Mouse (Mus musculus): ENCODE data around the gene Trim2. TPM values are rescaled to one million over a fixed set of nuclear protein-coding genes. Genes with fewer than 3 reads are reported as not detected.
A peak's percentile ranks its signal among the peaks of the same experiment; 100 is the strongest.

Trim2 gene
- polyA plus RNA-seq, 1 experiment from 2014 or later, result 117 TPM

- peaks cover 58% of the 10 kb centered on the region for H3K36me3 ChIP-seq (ENCODE audit: control insufficient read depth, insufficient read depth, low read length)
- WGBS, result 92% methylated on average over 7 of the region's 7 CpGs
These were observed 97.7 kb downstream of the Trim2 start for GRCm38 (mm10) chr3:84208917-84209513.

DNA sequence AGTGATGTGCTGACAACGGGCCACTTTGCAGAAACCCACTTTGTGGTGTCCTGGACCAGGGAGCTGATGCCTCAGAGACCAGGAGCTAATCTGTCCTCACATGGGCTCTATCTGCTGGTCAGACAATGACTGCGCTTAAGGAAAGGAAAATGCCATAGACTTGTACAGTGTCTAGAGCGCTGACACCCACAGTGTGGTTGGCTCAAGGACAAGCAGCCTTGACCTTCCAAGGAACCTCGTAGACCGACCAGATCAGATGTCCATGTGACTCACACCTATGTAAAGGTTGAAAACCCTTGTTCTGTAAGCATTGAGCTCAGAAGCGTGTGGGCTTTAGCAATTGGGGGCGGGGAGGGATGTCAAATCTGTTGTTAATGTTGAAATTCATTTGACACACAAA lies 98.2 kb downstream of the Trim2 start:
- no peaks in the 10 kb centered on the region; the same call in 1 of the 2 replicates for H3K4me1 ChIP-seq (ENCODE audit: control insufficient read depth, insufficient read depth, low read length)
- H3K36me3 ChIP-seq (ENCODE audit: control insufficient read depth, insufficient read depth, low read length), result peaks cover 59% of the 10 kb centered on the region
- H3K4me3 ChIP-seq (ENCODE audit: low read depth, low read length), result no peak overlapping the region
- no peak overlapping the region for H3K4me2 ChIP-seq (ENCODE audit: low read length)
- no peak for DNase-seq (ENCODE audit: low spot score)
- 95% methylated on average over 7 of the region's 7 CpGs for WGBS
- H3K27me3 ChIP-seq (replicated peaks; ENCODE audit: control insufficient read depth, insufficient read depth, low read length), result no peaks in the 10 kb centered on the region
- H3K9ac ChIP-seq (ENCODE audit: low read length), result no peak overlapping the region
- ATAC-seq, result no peak
- no peak overlapping the region for H3K27ac ChIP-seq (ENCODE audit: low read depth, low read length)
- H3K9me3 ChIP-seq (replicated peaks; ENCODE audit: control insufficient read depth, low read length), result no peaks in the 10 kb centered on the region

More at GRCm38 (mm10) chr3:84208917-84209513, 97.7 kb downstream of the Trim2 start:
- H3K9me3 ChIP-seq (replicated peaks; ENCODE audit: control insufficient read depth, low read length), result no peaks in the 10 kb centered on the region
- H3K27ac ChIP-seq (ENCODE audit: low read depth, low read length), result no peak overlapping the region
- H3K4me1 ChIP-seq (ENCODE audit: control insufficient read depth, insufficient read depth, low read length), result peaks cover 2% of the 10 kb centered on the region; the same call in 1 of the 2 replicates
- no peak overlapping the region for H3K9ac ChIP-seq (ENCODE audit: low read length)
- no peak overlapping the region for H3K4me3 ChIP-seq (ENCODE audit: low read depth, low read length)
- no peaks in the 10 kb centered on the region for H3K27me3 ChIP-seq (replicated peaks; ENCODE audit: control insufficient read depth, insufficient read depth, low read length)
- DNase-seq (ENCODE audit: low spot score) (no peak), ATAC-seq (no peak)
- H3K4me2 ChIP-seq (ENCODE audit: low read length), result no peak overlapping the region

DNA sequence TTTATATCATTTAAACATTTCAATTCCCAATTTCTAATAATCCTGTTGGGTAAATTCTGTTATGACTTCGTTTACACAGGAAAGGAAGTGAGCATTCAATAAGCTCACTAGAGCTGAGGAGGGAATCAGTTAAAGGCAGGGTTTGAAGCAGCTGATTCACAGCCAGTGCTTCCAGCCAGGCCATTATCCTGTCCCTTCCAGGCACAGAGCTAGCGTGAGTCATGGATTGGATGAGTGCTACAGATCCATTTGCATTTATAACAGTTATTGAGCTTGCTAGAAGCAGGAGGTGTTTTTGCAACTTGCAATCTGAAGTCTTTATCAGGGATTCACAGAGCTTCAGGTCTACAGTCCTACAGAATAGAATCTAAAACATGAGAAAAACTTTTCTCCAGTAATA lies 99.3 kb downstream of the Trim2 start:
- 48% methylated on average over 2 of the region's 2 CpGs for WGBS
- peaks cover 61% of the 10 kb centered on the region for H3K36me3 ChIP-seq (ENCODE audit: control insufficient read depth, insufficient read depth, low read length)
- no peak overlapping the region for H3K27ac ChIP-seq (ENCODE audit: low read depth, low read length)

DNA sequence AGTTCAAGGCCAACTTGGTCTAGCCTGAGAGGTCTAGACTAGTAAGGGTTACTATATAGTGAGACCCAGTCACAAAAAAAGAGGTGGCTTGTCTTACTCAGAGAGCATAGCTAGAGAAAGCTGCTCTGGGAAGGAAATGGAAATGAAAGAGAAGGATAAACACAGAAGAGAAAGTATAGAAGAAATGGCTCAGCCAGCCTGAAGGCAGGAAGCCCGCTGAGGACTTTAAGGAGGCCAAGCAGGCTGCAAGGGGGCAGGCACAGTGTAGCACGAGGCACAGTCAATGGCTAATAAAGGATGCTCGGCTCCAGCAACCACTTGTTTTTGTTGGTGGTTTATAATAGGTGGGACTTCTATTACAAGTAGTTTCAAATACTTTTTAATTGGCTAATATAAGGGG lies 100.6 kb downstream of the Trim2 start:
- H3K4me2 ChIP-seq (ENCODE audit: low read length), result no peak overlapping the region
- no peak overlapping the region for H3K9ac ChIP-seq (ENCODE audit: low read length)
- DNase-seq (ENCODE audit: low spot score), result no peak
- H3K27me3 ChIP-seq (replicated peaks; ENCODE audit: control insufficient read depth, insufficient read depth, low read length), result no peaks in the 10 kb centered on the region
- H3K4me3 ChIP-seq (ENCODE audit: low read depth, low read length), result no peak overlapping the region
- H3K27ac ChIP-seq (ENCODE audit: low read depth, low read length), result no peak overlapping the region
- no peak for ATAC-seq
- peaks cover 72% of the 10 kb centered on the region for H3K36me3 ChIP-seq (ENCODE audit: control insufficient read depth, insufficient read depth, low read length)
- WGBS, result 74% methylated on average over 3 of the region's 3 CpGs
- H3K4me1 ChIP-seq (ENCODE audit: control insufficient read depth, insufficient read depth, low read length), result peaks cover 8% of the 10 kb centered on the region
- H3K9me3 ChIP-seq (replicated peaks; ENCODE audit: control insufficient read depth, low read length), result no peaks in the 10 kb centered on the region

More for the DNA sequence above, 99.3 kb downstream of the Trim2 start:
- Histone ChIP-seq H3K4me3 (ENCODE audit: low read depth, low read length) (no peak overlapping the region), H3K9ac (ENCODE audit: low read length) (no peak overlapping the region), H3K9me3 (replicated peaks; ENCODE audit: control insufficient read depth, low read length) (no peaks in the 10 kb centered on the region), H3K4me2 (ENCODE audit: low read length) (no peak overlapping the region), H3K4me1 (ENCODE audit: control insufficient read depth, insufficient read depth, low read length) (no peaks in the 10 kb centered on the region; the same call in 1 of the 2 replicates), H3K27me3 (replicated peaks; ENCODE audit: control insufficient read depth, insufficient read depth, low read length) (no peaks in the 10 kb centered on the region)
- ATAC-seq (no peak), DNase-seq (ENCODE audit: low spot score) (no peak)

DNA sequence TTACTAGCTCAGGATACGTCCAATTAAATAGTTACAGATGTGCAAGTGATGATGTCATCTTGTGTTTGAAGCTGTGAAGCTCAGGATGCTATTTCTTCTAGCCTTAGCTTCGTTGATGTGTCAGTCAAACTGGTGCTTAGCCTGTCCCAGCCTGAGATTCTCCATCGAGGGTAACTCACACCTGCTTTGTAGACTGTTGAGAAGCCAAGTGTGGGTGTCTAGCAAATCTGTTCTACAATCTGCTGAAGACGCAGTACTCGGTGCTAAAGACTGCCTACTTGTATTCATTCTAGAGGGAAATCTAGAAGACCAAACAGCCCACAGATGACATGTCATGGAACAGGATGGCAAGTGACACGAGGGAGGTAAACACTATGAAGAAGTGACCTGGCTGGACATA lies 101.0 kb downstream of the Trim2 start:
- ATAC-seq (no peak), DNase-seq (ENCODE audit: low spot score) (no peak)
- Histone ChIP-seq H3K4me3 (ENCODE audit: low read depth, low read length) (no peak overlapping the region), H3K27ac (ENCODE audit: low read depth, low read length) (no peak overlapping the region), H3K9ac (ENCODE audit: low read length) (no peak overlapping the region), H3K4me1 (ENCODE audit: control insufficient read depth, insufficient read depth, low read length) (peaks cover 12% of the 10 kb centered on the region), H3K9me3 (replicated peaks; ENCODE audit: control insufficient read depth, low read length) (no peaks in the 10 kb centered on the region), H3K27me3 (replicated peaks; ENCODE audit: control insufficient read depth, insufficient read depth, low read length) (no peaks in the 10 kb centered on the region), H3K4me2 (ENCODE audit: low read length) (no peak overlapping the region), H3K36me3 (ENCODE audit: control insufficient read depth, insufficient read depth, low read length) (peaks cover 72% of the 10 kb centered on the region)
- 86% methylated on average over 6 of the region's 6 CpGs for whole genome bisulfite sequencing

- H3K4me3 ChIP-seq (ENCODE audit: low read depth, low read length), result no peak overlapping the region
- no peak overlapping the region for H3K9ac ChIP-seq (ENCODE audit: low read length)
- WGBS, result 81% methylated on average over 5 of the region's 5 CpGs
- peaks cover 15% of the 10 kb centered on the region for H3K4me1 ChIP-seq (ENCODE audit: control insufficient read depth, insufficient read depth, low read length)
- no peaks in the 10 kb centered on the region for H3K9me3 ChIP-seq (replicated peaks; ENCODE audit: control insufficient read depth, low read length)
- H3K4me2 ChIP-seq (ENCODE audit: low read length), result no peak overlapping the region
- ATAC-seq (no peak), DNase-seq (ENCODE audit: low spot score) (no peak)
- H3K36me3 ChIP-seq (ENCODE audit: control insufficient read depth, insufficient read depth, low read length), result peaks cover 66% of the 10 kb centered on the region
- H3K27me3 ChIP-seq (replicated peaks; ENCODE audit: control insufficient read depth, insufficient read depth, low read length), result no peaks in the 10 kb centered on the region
- H3K27ac ChIP-seq (ENCODE audit: low read depth, low read length), result no peak overlapping the region
These were observed 102.0 kb downstream of the Trim2 start for GRCm38 (mm10) chr3:84204640-84205039.

DNA sequence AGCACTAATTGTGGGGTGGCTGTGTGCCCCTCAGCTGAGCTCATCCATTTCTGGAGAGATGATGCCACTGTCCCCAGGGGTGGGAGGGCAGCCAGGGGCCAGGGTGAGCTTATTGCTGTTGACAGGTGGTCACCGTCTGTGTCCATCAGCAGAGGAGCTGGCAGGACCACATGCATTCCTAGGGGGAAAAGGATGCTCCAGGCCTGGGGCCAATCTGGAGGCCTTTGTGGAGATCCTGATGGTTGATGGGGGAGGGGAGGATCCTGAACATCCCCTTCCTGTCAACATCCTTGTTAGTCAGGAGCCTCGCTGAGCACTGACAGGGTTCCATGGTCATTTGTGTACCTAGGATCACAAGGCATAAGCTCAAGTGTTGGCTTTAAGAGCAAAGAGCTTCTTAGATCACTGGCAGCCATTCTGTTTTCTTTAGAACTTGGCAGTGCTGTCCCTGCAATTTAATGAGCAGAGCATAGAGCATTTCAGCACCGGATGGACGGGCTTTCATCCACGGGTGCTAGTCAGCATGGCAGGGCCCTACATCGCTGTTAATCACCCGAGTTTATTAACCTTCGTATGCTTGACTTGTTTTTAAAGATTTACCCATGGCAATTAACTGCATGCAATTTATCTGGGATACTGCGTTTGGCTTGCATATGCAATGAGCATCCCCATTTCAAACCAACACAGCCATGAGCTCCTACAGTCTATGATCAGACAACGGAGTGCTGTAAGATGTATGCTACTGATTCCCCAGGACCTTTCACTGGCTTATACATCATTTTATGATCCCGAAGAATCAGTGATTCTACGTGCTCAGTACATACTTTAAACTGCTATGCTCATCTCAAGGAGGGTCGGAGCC lies 105.9 kb downstream of the Trim2 start:
- Histone ChIP-seq H3K9ac (ENCODE audit: low read length) (no peak overlapping the region), H3K4me3 (ENCODE audit: low read depth, low read length) (no peak overlapping the region), H3K4me1 (ENCODE audit: control insufficient read depth, insufficient read depth, low read length) (peaks cover 15% of the 10 kb centered on the region), H3K27me3 (replicated peaks; ENCODE audit: control insufficient read depth, insufficient read depth, low read length) (no peaks in the 10 kb centered on the region), H3K27ac (ENCODE audit: low read depth, low read length) (peak overlapping the region; percentile 86), H3K9me3 (replicated peaks; ENCODE audit: control insufficient read depth, low read length) (no peaks in the 10 kb centered on the region), H3K4me2 (ENCODE audit: low read length) (no peak overlapping the region), H3K36me3 (ENCODE audit: control insufficient read depth, insufficient read depth, low read length) (peaks cover 44% of the 10 kb centered on the region)
- peak; percentile 95 for DNase-seq (ENCODE audit: low spot score)
- peak; percentile 94 for ATAC-seq
- 23% methylated on average over 13 of the region's 13 CpGs for WGBS

DNA sequence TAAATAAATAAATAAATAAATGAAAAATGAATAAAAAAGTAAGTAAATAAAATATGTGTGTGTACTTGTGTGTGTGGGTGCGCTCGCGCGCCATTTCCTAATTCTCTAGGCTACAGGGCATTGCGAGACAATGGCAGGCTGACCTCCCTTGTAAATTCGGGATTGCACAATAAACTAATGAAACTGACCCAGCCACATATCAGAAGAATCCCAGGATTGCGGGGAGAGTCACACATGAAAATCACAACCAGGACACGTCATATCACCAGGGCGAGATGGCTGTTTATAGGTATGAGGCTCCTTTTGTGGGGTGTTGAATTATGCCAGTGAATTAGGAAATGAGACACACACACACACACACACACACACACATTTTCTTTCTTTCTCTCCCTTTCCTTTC lies 107.2 kb downstream of the Trim2 start:
- WGBS, result 94% methylated on average over 9 of the region's 9 CpGs
- no peaks in the 10 kb centered on the region for H3K9me3 ChIP-seq (replicated peaks; ENCODE audit: control insufficient read depth, low read length)
- DNase-seq (ENCODE audit: low spot score) (no peak), ATAC-seq (no peak)
- H3K9ac ChIP-seq (ENCODE audit: low read length), result no peak overlapping the region
- peaks cover 34% of the 10 kb centered on the region for H3K36me3 ChIP-seq (ENCODE audit: control insufficient read depth, insufficient read depth, low read length)
- peaks cover 15% of the 10 kb centered on the region for H3K4me1 ChIP-seq (ENCODE audit: control insufficient read depth, insufficient read depth, low read length)
- no peaks in the 10 kb centered on the region for H3K27me3 ChIP-seq (replicated peaks; ENCODE audit: control insufficient read depth, insufficient read depth, low read length)
- H3K4me3 ChIP-seq (ENCODE audit: low read depth, low read length), result no peak overlapping the region
- H3K4me2 ChIP-seq (ENCODE audit: low read length), result no peak overlapping the region
- no peak overlapping the region; the same call in 1 of the 2 replicates for H3K27ac ChIP-seq (ENCODE audit: low read depth, low read length)

DNA sequence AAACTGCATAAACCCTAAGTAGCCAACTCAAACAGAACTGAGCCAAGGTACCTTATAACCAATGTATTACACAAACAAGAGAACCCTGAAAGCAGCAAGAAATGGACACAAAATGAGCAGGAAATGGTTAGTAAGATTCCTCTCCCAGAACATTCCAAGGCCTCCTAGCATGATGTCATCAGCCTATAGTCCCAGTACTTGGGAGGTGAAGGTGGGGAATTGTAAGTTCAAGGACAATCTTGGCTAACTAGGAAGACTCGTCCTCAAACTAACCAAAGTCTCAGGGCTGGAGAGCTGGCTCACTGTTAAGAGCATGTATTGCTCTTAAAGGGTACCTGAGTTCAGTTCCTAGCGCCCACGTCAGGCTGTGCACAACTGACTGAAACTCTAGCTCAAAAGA lies 108.4 kb downstream of the Trim2 start:
- WGBS, result 96% methylated on average over 3 of the region's 3 CpGs
- H3K4me2 ChIP-seq (ENCODE audit: low read length), result no peak overlapping the region
- DNase-seq (ENCODE audit: low spot score) (no peak), ATAC-seq (no peak)
- no peaks in the 10 kb centered on the region for H3K9me3 ChIP-seq (replicated peaks; ENCODE audit: control insufficient read depth, low read length)
- no peak overlapping the region for H3K4me3 ChIP-seq (ENCODE audit: low read depth, low read length)
- H3K27ac ChIP-seq (ENCODE audit: low read depth, low read length), result no peak overlapping the region
- H3K9ac ChIP-seq (ENCODE audit: low read length), result no peak overlapping the region
- H3K27me3 ChIP-seq (replicated peaks; ENCODE audit: control insufficient read depth, insufficient read depth, low read length), result no peaks in the 10 kb centered on the region
- H3K36me3 ChIP-seq (ENCODE audit: control insufficient read depth, insufficient read depth, low read length), result peaks cover 43% of the 10 kb centered on the region
- H3K4me1 ChIP-seq (ENCODE audit: control insufficient read depth, insufficient read depth, low read length), result peaks cover 15% of the 10 kb centered on the region

Data from forebrain, embryonic 14.5 days (tissue).